Mouse (Mus musculus): Measurements from ENCODE around the gene Arhgap45.

GRCm38 (mm10) chr10:80025044-80025347, 8.5 kb downstream of the Arhgap45 start:
- TF ChIP-seq CTCF (IDR thresholded peaks at IDR 0.05; ENCODE audit: control insufficient read depth, insufficient read depth, insufficient read length) (no peak), CEBPB (IDR thresholded peaks at IDR 0.05; ENCODE audit: low read depth) (no peak), FOSL1 (IDR thresholded peaks at IDR 0.05; ENCODE audit: insufficient read depth, low read length, poor library complexity, severe bottlenecking) (no peak), MAX (IDR thresholded peaks at IDR 0.05) (no peak), USF1 (IDR thresholded peaks at IDR 0.05; ENCODE audit: low read depth) (no peak), MYOG (IDR thresholded peaks at IDR 0.05; ENCODE audit: control insufficient read depth, extremely low read depth, insufficient read length) (no peak)

All from C2C12 (cell line).